10 mouse cellular contexts compared by ENCODE assay signal in genomic region chr2:153440755-153441154, GRCm38 (mm10). TPM values are rescaled to one million over a fixed set of nuclear protein-coding genes. Genes with fewer than 3 reads are reported as not detected.
DNase-seq lines count a peak whose midpoint lies in the region; ATAC-seq and TF ChIP-seq lines count a peak whose summit lies in the region.
"Had no signal": no experiment of that assay in that cellular context is flagged by ENCODE, and none has a peak within 500 bp of the region (broad histone marks: within the 10 kb centered on the region; RNA-seq: fewer than 3 reads in every experiment).

No protein-coding gene starts in this region.

- 26% methylated on average over 2 of the region's 2 CpGs for WGBS in heart, embryonic 15.5 days
- WGBS in embryonic facial prominence, embryonic 12.5 days, result 48% methylated on average over 2 of the region's 2 CpGs
- 63% methylated on average over 2 of the region's 2 CpGs for WGBS in hindbrain, postnatal 0 days
- WGBS in limb, embryonic 15.5 days, result 61% methylated on average over 2 of the region's 2 CpGs

- intact Hi-C loops in heart, postnatal 36 days (cut with DNase I), result no loop called here

- H3K4me3 ChIP-seq in heart, embryonic 15.5 days, result no peak overlapping the region
- H3K4me3 ChIP-seq in embryonic facial prominence, embryonic 12.5 days, result no peak overlapping the region
- H3K4me3 ChIP-seq in hindbrain, postnatal 0 days (ENCODE audit: low read length), result no peak overlapping the region
- H3K4me3 ChIP-seq in limb, embryonic 15.5 days, result no peak overlapping the region

- no peaks in the 10 kb centered on the region for H3K9me3 ChIP-seq in heart, embryonic 15.5 days (replicated peaks)
- no peaks in the 10 kb centered on the region for H3K9me3 ChIP-seq in embryonic facial prominence, embryonic 12.5 days
- no peaks in the 10 kb centered on the region for H3K9me3 ChIP-seq in hindbrain, postnatal 0 days (ENCODE audit: low read length)
- no peaks in the 10 kb centered on the region for H3K9me3 ChIP-seq in limb, embryonic 15.5 days

- no peak for DNase-seq in heart, postnatal 36 days
- DNase-seq in hindbrain, postnatal 0 days (ENCODE audit: low spot score), result no peak
- DNase-seq in adrenal gland, postnatal 25 days, result no peak
- no peak for DNase-seq in adrenal gland, adult 18-20 months (ENCODE audit: low spot score in 2 of 2)
- DNase-seq: lung, postnatal 10 days; thymus, adult 2 months had no signal

- H3K4me2 ChIP-seq in heart, embryonic 15.5 days, result peak overlapping the region; percentile 96; the same call in 1 of the 2 replicates
- peak overlapping the region; percentile 85 for H3K4me2 ChIP-seq in embryonic facial prominence, embryonic 12.5 days (replicated peaks)
- peak overlapping the region; percentile 99; the same call in 1 of the 2 replicates for H3K4me2 ChIP-seq in hindbrain, postnatal 0 days (ENCODE audit: low read depth, low read length)
- no peak overlapping the region for H3K4me2 ChIP-seq in limb, embryonic 15.5 days

- no peaks in the 10 kb centered on the region for H3K36me3 ChIP-seq in heart, embryonic 15.5 days
- 0 out of 2 replicates have a peak, but pooled peaks cover 4% of the 10 kb centered on the region for H3K36me3 ChIP-seq in embryonic facial prominence, embryonic 12.5 days
- no peaks in the 10 kb centered on the region for H3K36me3 ChIP-seq in hindbrain, postnatal 0 days (ENCODE audit: insufficient read depth, low read length)
- no peaks in the 10 kb centered on the region for H3K36me3 ChIP-seq in limb, embryonic 15.5 days

- H3K9ac ChIP-seq in heart, embryonic 15.5 days, result no peak overlapping the region
- peak overlapping the region; percentile 24; the same call in 1 of the 2 replicates for H3K9ac ChIP-seq in embryonic facial prominence, embryonic 12.5 days
- no peak overlapping the region for H3K9ac ChIP-seq in hindbrain, postnatal 0 days (replicated peaks; ENCODE audit: low read length)
- H3K9ac ChIP-seq in limb, embryonic 15.5 days, result no peak overlapping the region

- peaks cover 72% of the 10 kb centered on the region for H3K4me1 ChIP-seq in heart, embryonic 15.5 days (replicated peaks)
- H3K4me1 ChIP-seq in embryonic facial prominence, embryonic 12.5 days, result peaks cover 66% of the 10 kb centered on the region
- H3K4me1 ChIP-seq in hindbrain, postnatal 0 days (ENCODE audit: insufficient read depth, low read length), result peaks cover 39% of the 10 kb centered on the region
- peaks cover 75% of the 10 kb centered on the region for H3K4me1 ChIP-seq in limb, embryonic 15.5 days

- H3K27ac ChIP-seq in heart, embryonic 15.5 days, result peak overlapping the region; percentile 96
- H3K27ac ChIP-seq in embryonic facial prominence, embryonic 12.5 days, result peak overlapping the region; percentile 97
- 0 out of 2 replicates have a peak overlapping the region, but pooled peaks have one; percentile 77 for H3K27ac ChIP-seq in hindbrain, postnatal 0 days
- H3K27ac ChIP-seq in limb, embryonic 15.5 days, result peak overlapping the region; percentile 39

- no peak for TF ChIP-seq CTCF in hindbrain, postnatal 0 days (IDR thresholded peaks at IDR 0.05; ENCODE audit: low read depth)

- ATAC-seq in heart, embryonic 15.5 days (replicated peaks; ENCODE audit: insufficient number of reproducible peaks, insufficient read depth, low FRiP score, low read depth), result no peak
- no peak for ATAC-seq in embryonic facial prominence, embryonic 12.5 days (ENCODE audit: insufficient number of reproducible peaks, insufficient read depth, low FRiP score, low TSS enrichment)
- ATAC-seq in hindbrain, postnatal 0 days, result no peak
- no peak for ATAC-seq in limb, embryonic 15.5 days (ENCODE audit: insufficient number of reproducible peaks, low FRiP score, low TSS enrichment, low read depth)
- no peak for ATAC-seq in erythroid progenitor cell, adult 5-6 weeks (replicated peaks; ENCODE audit: low FRiP score, poor library complexity, severe bottlenecking)

- no peaks in the 10 kb centered on the region for H3K27me3 ChIP-seq in heart, embryonic 15.5 days
- H3K27me3 ChIP-seq in embryonic facial prominence, embryonic 12.5 days, result no peaks in the 10 kb centered on the region
- H3K27me3 ChIP-seq in hindbrain, postnatal 0 days (ENCODE audit: insufficient read depth, low read length), result no peaks in the 10 kb centered on the region
- no peaks in the 10 kb centered on the region for H3K27me3 ChIP-seq in limb, embryonic 15.5 days

RNA-seq across cellular contexts. Expression of gene 4930404H24Rik, which starts 51.8 kb away (rescaled TPM):
- not detected in 2 replicates for polyA plus RNA-seq in heart, embryonic 15.5 days (2015; fragmentation: Nextera tagmentation; extraction: Ambion mirVana)
- not detected for total RNA-seq in heart, postnatal 36 days (2021)
- not detected in 2 replicates for polyA plus RNA-seq in embryonic facial prominence, embryonic 12.5 days (2016; fragmentation: Nextera tagmentation; extraction: Ambion mirVana)
- not detected in 2 replicates for total RNA-seq in hindbrain, postnatal 0 days (2014; rRNA removed)
- not detected in 2 replicates for polyA plus RNA-seq in hindbrain, postnatal 0 days (2015; fragmentation: Nextera tagmentation; extraction: Ambion mirVana)
- not detected in 2 replicates for polyA plus RNA-seq in limb, embryonic 15.5 days (2015; fragmentation: Nextera tagmentation; extraction: Ambion mirVana)
- total RNA-seq in adrenal gland, postnatal 25 days (2021), result not detected in 2 replicates
- total RNA-seq in erythroid progenitor cell, adult 5-6 weeks (2015; ENCODE audit: low replicate concordance), result not detected in 2 replicates
- not detected in 2 replicates for total RNA-seq in erythroid progenitor cell, adult 5-6 weeks (2017; ENCODE audit: low replicate concordance)
- not detected for total RNA-seq in adrenal gland, adult 18-20 months (2021)
- polyA plus RNA-seq: thymus, adult 2 months had no signal

Comparison
In these comparisons a context has a peak if more than half of its experiments do, and no peak if none do; other contexts are left out.
1. H3K27ac ChIP-seq: peak in every context shown above with its lines; median percentile 97 in embryonic facial prominence, embryonic 12.5 days; 96 in heart, embryonic 15.5 days; 77 in hindbrain, postnatal 0 days; 39 in limb, embryonic 15.5 days.